Mouse (Mus musculus): ENCODE data around the gene Fam117a. TPM values are rescaled to one million over a fixed set of nuclear protein-coding genes. Genes with fewer than 3 reads are reported as not detected.
A peak's percentile ranks its signal among the peaks of the same experiment; 100 is the strongest.

Gene Fam117a
- polyA plus RNA-seq, 1 experiment from 2014 or later: 3.0 TPM

GRCm38 (mm10) chr11:95368231-95368823 is 31.5 kb downstream of the Fam117a start:
- no peaks in the 10 kb centered on the region for H3K9me3 ChIP-seq
- H3K9ac ChIP-seq (replicated peaks): no peak overlapping the region
- WGBS: 84% methylated on average over 8 of the region's 8 CpGs
- peaks cover 4% of the 10 kb centered on the region; the same call in 1 of the 2 replicates for H3K4me1 ChIP-seq
- H3K4me2 ChIP-seq (replicated peaks): no peak overlapping the region
- no peaks in the 10 kb centered on the region for H3K27me3 ChIP-seq
- no peaks in the 10 kb centered on the region for H3K36me3 ChIP-seq
- ATAC-seq (replicated peaks): no peak
- H3K27ac ChIP-seq (replicated peaks): no peak overlapping the region
- H3K4me3 ChIP-seq: no peak overlapping the region

GRCm38 (mm10) chr11:95368871-95369270 is 32.1 kb downstream of the Fam117a start:
- peaks cover 4% of the 10 kb centered on the region; the same call in 1 of the 2 replicates for H3K4me1 ChIP-seq
- no peak overlapping the region for H3K9ac ChIP-seq (replicated peaks)
- no peak overlapping the region for H3K4me2 ChIP-seq (replicated peaks)
- H3K27ac ChIP-seq (replicated peaks): no peak overlapping the region
- 94% methylated on average over 4 of the region's 4 CpGs for WGBS
- no peaks in the 10 kb centered on the region for H3K9me3 ChIP-seq
- no peak overlapping the region for H3K4me3 ChIP-seq
- no peaks in the 10 kb centered on the region for H3K27me3 ChIP-seq
- no peak for ATAC-seq (replicated peaks)
- no peaks in the 10 kb centered on the region for H3K36me3 ChIP-seq

- Histone ChIP-seq H3K27ac (replicated peaks) (no peak overlapping the region), H3K9ac (replicated peaks) (no peak overlapping the region), H3K36me3 (no peaks in the 10 kb centered on the region), H3K4me2 (replicated peaks) (no peak overlapping the region), H3K9me3 (no peaks in the 10 kb centered on the region), H3K4me1 (peaks cover 4% of the 10 kb centered on the region; the same call in 1 of the 2 replicates), H3K27me3 (no peaks in the 10 kb centered on the region), H3K4me3 (no peak overlapping the region)
- 76% methylated on average over 15 of the region's 15 CpGs for WGBS
- ATAC-seq (replicated peaks): no peak
Measured at GRCm38 (mm10) chr11:95369964-95370890, 33.4 kb downstream of the Fam117a start.

- Histone ChIP-seq H3K4me1 (0 out of 2 replicates have a peak, but pooled peaks cover under 1% of the 10 kb centered on the region), H3K9me3 (no peaks in the 10 kb centered on the region), H3K27me3 (no peaks in the 10 kb centered on the region), H3K27ac (replicated peaks) (no peak overlapping the region), H3K9ac (replicated peaks) (no peak overlapping the region), H3K4me3 (no peak overlapping the region), H3K36me3 (no peaks in the 10 kb centered on the region), H3K4me2 (replicated peaks) (no peak overlapping the region)
- no peak for ATAC-seq (replicated peaks)
- 94% methylated on average over 7 of the region's 7 CpGs for WGBS
Measured at GRCm38 (mm10) chr11:95371182-95371581, 34.4 kb downstream of the Fam117a start.

- Histone ChIP-seq H3K9ac (replicated peaks) (no peak overlapping the region), H3K27ac (replicated peaks) (no peak overlapping the region), H3K4me2 (replicated peaks) (no peak overlapping the region), H3K9me3 (no peaks in the 10 kb centered on the region), H3K27me3 (no peaks in the 10 kb centered on the region), H3K4me3 (no peak overlapping the region), H3K4me1 (no peaks in the 10 kb centered on the region), H3K36me3 (no peaks in the 10 kb centered on the region)
- ATAC-seq (replicated peaks): no peak
- 85% methylated on average over 9 of the region's 9 CpGs for WGBS
Measured at GRCm38 (mm10) chr11:95378926-95379325, 42.1 kb downstream of the Fam117a start.

GRCm38 (mm10) chr11:95379552-95379951 is 42.7 kb downstream of the Fam117a start:
- Histone ChIP-seq H3K27me3 (no peaks in the 10 kb centered on the region), H3K36me3 (no peaks in the 10 kb centered on the region), H3K4me1 (peaks cover 2% of the 10 kb centered on the region; the same call in 1 of the 2 replicates), H3K9me3 (no peaks in the 10 kb centered on the region), H3K9ac (replicated peaks) (no peak overlapping the region), H3K27ac (replicated peaks) (no peak overlapping the region), H3K4me2 (replicated peaks) (no peak overlapping the region), H3K4me3 (no peak overlapping the region)
- 86% methylated on average over 5 of the region's 5 CpGs for WGBS
- ATAC-seq (replicated peaks): no peak

- no peaks in the 10 kb centered on the region for H3K27me3 ChIP-seq
- H3K9me3 ChIP-seq: no peaks in the 10 kb centered on the region
- no peak overlapping the region for H3K27ac ChIP-seq (replicated peaks)
- no peak overlapping the region for H3K9ac ChIP-seq (replicated peaks)
- H3K4me1 ChIP-seq: peaks cover 7% of the 10 kb centered on the region
- no peak overlapping the region for H3K4me3 ChIP-seq
- WGBS: 89% methylated on average over 7 of the region's 7 CpGs
- H3K36me3 ChIP-seq: no peaks in the 10 kb centered on the region
- no peak overlapping the region for H3K4me2 ChIP-seq (replicated peaks)
- ATAC-seq (replicated peaks): no peak
Measured at GRCm38 (mm10) chr11:95380711-95381110, 43.9 kb downstream of the Fam117a start.

- WGBS: 97% methylated on average over 1 of the region's 1 CpGs
- H3K4me1 ChIP-seq: peaks cover 11% of the 10 kb centered on the region
- no peaks in the 10 kb centered on the region for H3K36me3 ChIP-seq
- H3K9me3 ChIP-seq: no peaks in the 10 kb centered on the region
- no peaks in the 10 kb centered on the region for H3K27me3 ChIP-seq
- no peak overlapping the region for H3K4me2 ChIP-seq (replicated peaks)
- H3K27ac ChIP-seq (replicated peaks): no peak overlapping the region
- H3K9ac ChIP-seq (replicated peaks): no peak overlapping the region
- no peak for ATAC-seq (replicated peaks)
- no peak overlapping the region for H3K4me3 ChIP-seq
Measured at GRCm38 (mm10) chr11:95381146-95381545, 44.3 kb downstream of the Fam117a start.

GRCm38 (mm10) chr11:95383331-95383986 is 46.6 kb downstream of the Fam117a start:
- WGBS: 90% methylated on average over 5 of the region's 5 CpGs
- Histone ChIP-seq H3K9ac (replicated peaks) (no peak overlapping the region), H3K9me3 (no peaks in the 10 kb centered on the region), H3K4me3 (no peak overlapping the region), H3K36me3 (peaks cover 16% of the 10 kb centered on the region), H3K4me2 (replicated peaks) (no peak overlapping the region), H3K4me1 (peaks cover 20% of the 10 kb centered on the region), H3K27me3 (no peaks in the 10 kb centered on the region), H3K27ac (replicated peaks) (no peak overlapping the region)
- ATAC-seq (replicated peaks): no peak

GRCm38 (mm10) chr11:95384004-95384318 is 47.1 kb downstream of the Fam117a start:
- Histone ChIP-seq H3K27me3 (no peaks in the 10 kb centered on the region), H3K9me3 (no peaks in the 10 kb centered on the region), H3K4me1 (peaks cover 20% of the 10 kb centered on the region), H3K4me3 (peak overlapping the region; percentile 85), H3K27ac (replicated peaks) (peak overlapping the region; percentile 94), H3K36me3 (peaks cover 21% of the 10 kb centered on the region), H3K9ac (replicated peaks) (peak overlapping the region; percentile 36; the same call in 1 of the 2 replicates), H3K4me2 (replicated peaks) (peak overlapping the region; percentile 59)
- WGBS: 36% methylated on average over 9 of the region's 9 CpGs
- no peak; the same call in 1 of the 2 replicates for ATAC-seq (replicated peaks)

- peaks cover 20% of the 10 kb centered on the region for H3K4me1 ChIP-seq
- H3K9me3 ChIP-seq: no peaks in the 10 kb centered on the region
- H3K4me3 ChIP-seq: peak within 1 kb of the TSS; percentile 85
- peak within 1 kb of the TSS; percentile 91 for H3K9ac ChIP-seq (replicated peaks)
- peak within 1 kb of the TSS; percentile 94 for H3K27ac ChIP-seq (replicated peaks)
- WGBS: under 1% methylated on average over 42 of the region's 42 CpGs
- H3K36me3 ChIP-seq: peaks cover 25% of the 10 kb centered on the region
- ATAC-seq (replicated peaks): peak; percentile 94
- H3K27me3 ChIP-seq: no peaks in the 10 kb centered on the region
- H3K4me2 ChIP-seq (replicated peaks): peak within 1 kb of the TSS; percentile 59
Measured at GRCm38 (mm10) chr11:95384319-95384972, 47.6 kb downstream of the Fam117a start, which contains the start of gene Slc35b1. TSS of gene Slc35b1 (plus strand) at chr11:95384692.
